Mouse (Mus musculus) heart, postnatal 0 days (tissue): ENCODE results near the gene Ifi27. TPM values are rescaled to one million over a fixed set of nuclear protein-coding genes. Genes with fewer than 3 reads are reported as not detected.

Source experiments
- ATAC-seq: fragments of 200-750 bp; cut with Nextera tagmentation; 2 replicates; pipeline ENCODE4 v1.8.0; 2017; ENCODE audit warnings: low read depth, moderate number of reproducible peaks, moderate library complexity; ENCODE audit not compliant: insufficient read depth
- DNase-seq: peaks from one replicate; pipeline ENCODE4 v3.0.0-alpha.2; 2016; ENCODE audit warnings: low spot score
- H3K27ac ChIP-seq: fragments of 300-500 bp; sonication (generic); 2 replicates; pipeline ENCODE4 v1.5.1; 2014; ENCODE audit warnings: low read depth, mild to moderate bottlenecking
- H3K27me3 ChIP-seq: fragments of 300-500 bp; sonication (generic); 2 replicates; pipeline ENCODE4 v1.6.1; 2014; ENCODE audit warnings: low read length, mixed read lengths; ENCODE audit not compliant: control insufficient read depth, insufficient read depth
- H3K36me3 ChIP-seq: fragments of 300-500 bp; sonication (generic); replicated peaks from 2 replicates; pipeline ENCODE4 v1.6.1; 2014; ENCODE audit warnings: low read length, mixed read lengths; ENCODE audit not compliant: control insufficient read depth, insufficient read depth
- H3K4me1 ChIP-seq: fragments of 300-500 bp; sonication (generic); 2 replicates; pipeline ENCODE4 v1.6.1; 2014; ENCODE audit warnings: antibody characterized with exemption; ENCODE audit not compliant: control insufficient read depth, insufficient read depth
- H3K4me2 ChIP-seq: fragments of 300-500 bp; sonication (generic); 2 replicates; pipeline ENCODE4 v1.6.1; 2014; ENCODE audit warnings: low read depth, mild to moderate bottlenecking, low read length, moderate library complexity
- H3K4me3 ChIP-seq: fragments of 300-500 bp; sonication (generic); 2 replicates; pipeline ENCODE4 v1.5.1; 2014; ENCODE audit warnings: low read depth, low read length
- H3K9ac ChIP-seq: fragments of 300-500 bp; sonication (generic); replicated peaks from 2 replicates; pipeline ENCODE4 v1.6.1; 2014; ENCODE audit warnings: low read depth, low read length, mixed read lengths
- H3K9me3 ChIP-seq: fragments of 300-500 bp; sonication (generic); replicated peaks from 2 replicates; pipeline ENCODE4 v1.6.1; 2016; ENCODE audit warnings: low read length; ENCODE audit not compliant: control insufficient read depth
- CTCF ChIP-seq: IDR thresholded peaks from 2 replicates; pipeline ENCODE4 v1.5.1; 2016; ENCODE audit warnings: antibody characterized with exemption, control low read depth, low read depth
- EP300 ChIP-seq: IDR thresholded peaks from 2 replicates; pipeline ENCODE4 v1.6.1; 2016; ENCODE audit warnings: antibody characterized with exemption, low read depth
- WGBS: fragments of 180-500 bp; shearing (Covaris S2); extraction: QIAGEN DNeasy Blood & Tissue Kit; methylation state at CpG from one replicate; pipeline ENCODE4 v1.1.7; 2014; 5-methylcytosine and 5-hydroxymethylcytosine counted together
- polyA plus RNA-seq: library from polyadenylated mRNA; unstranded; fragments of >200 nt; fragmentation: Nextera tagmentation; extraction: Ambion mirVana; gene quantifications from 2 replicates; pipeline ENCODE4 v1.2.1, GENCODE M21; 2015
- total RNA-seq: library from RNA; depleted of rRNA; stranded (reverse); fragments of >200 nt; gene quantifications from 2 replicates; pipeline ENCODE4 v1.2.3, GENCODE M21; 2014; ENCODE audit warnings: low replicate concordance; rRNA removed

Gene Ifi27
- 39.5 and 47.2 TPM in 2 replicates for total RNA-seq
- polyA plus RNA-seq: 30.4 and 30.8 TPM in 2 replicates

- Histone ChIP-seq H3K36me3 (no peaks in the 10 kb centered on the region), H3K27ac (peak within 1 kb of the TSS; percentile 86)
These were observed at the start of gene Ifi27 for GRCm38 (mm10) chr12:103433986-103434731. Gene Ifi27 (plus strand): TSS chr12:103434211.

GRCm38 (mm10) chr12:103388505-103389347, 45.3 kb upstream of the Ifi27 start, which contains the start of gene Otub2:
Gene Otub2 (plus strand): TSS chr12:103388682.
- Histone ChIP-seq H3K4me1 (peaks cover 13% of the 10 kb centered on the region), H3K4me3 (peak within 1 kb of the TSS; percentile 63), H3K36me3 (no peaks in the 10 kb centered on the region), H3K4me2 (peak within 1 kb of the TSS; percentile 66), H3K9ac (peak within 1 kb of the TSS; percentile 75), H3K9me3 (no peaks in the 10 kb centered on the region), H3K27ac (peak within 1 kb of the TSS; percentile 56), H3K27me3 (no peaks in the 10 kb centered on the region)
- no peak for TF ChIP-seq EP300
- TF ChIP-seq CTCF: no peak
- under 1% methylated on average over 58 of the region's 58 CpGs for WGBS
- peak; percentile 97 for DNase-seq
- ATAC-seq: peak; percentile 99

More at GRCm38 (mm10) chr12:103433986-103434731, at the start of gene Ifi27:
- DNase-seq (peak; percentile 85), ATAC-seq (peak; percentile 95)
- Histone ChIP-seq H3K4me2 (peak within 1 kb of the TSS; percentile 42), H3K9me3 (no peaks in the 10 kb centered on the region), H3K9ac (no peak within 1 kb of the TSS), H3K4me1 (0 out of 2 replicates have a peak, but pooled peaks cover 5% of the 10 kb centered on the region), H3K4me3 (peak within 1 kb of the TSS; percentile 26), H3K27me3 (no peaks in the 10 kb centered on the region)
- WGBS: 38% methylated on average over 8 of the region's 8 CpGs
- no peak for TF ChIP-seq EP300
- TF ChIP-seq CTCF: no peak

DNA sequence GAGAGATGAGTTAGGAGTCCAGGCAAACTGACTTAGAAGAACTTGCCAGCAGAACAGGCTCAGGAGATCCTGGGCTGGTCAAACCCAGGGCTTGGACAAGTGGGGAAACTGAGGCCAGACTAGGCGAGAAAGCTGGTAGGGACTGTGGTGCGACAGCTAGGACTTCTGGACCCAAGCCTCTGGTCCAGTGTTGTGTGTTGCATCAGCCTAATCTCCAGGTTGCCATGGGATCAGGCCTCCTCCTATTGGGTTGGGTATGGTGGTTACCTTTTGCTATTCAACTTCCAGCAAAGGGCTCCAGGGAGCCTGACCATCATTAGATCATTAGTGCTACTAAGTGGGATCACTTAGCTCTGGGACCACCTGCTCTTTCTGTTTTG, 44.7 kb upstream of the Ifi27 start:
- Histone ChIP-seq H3K4me3 (peak overlapping the region; percentile 63), H3K9me3 (no peaks in the 10 kb centered on the region), H3K27ac (no peak overlapping the region), H3K9ac (peak overlapping the region; percentile 75; the same call in 1 of the 2 replicates), H3K36me3 (no peaks in the 10 kb centered on the region), H3K4me2 (peak overlapping the region; percentile 66), H3K4me1 (peaks cover 13% of the 10 kb centered on the region), H3K27me3 (no peaks in the 10 kb centered on the region)
- no peak for ATAC-seq
- TF ChIP-seq CTCF (no peak), EP300 (no peak)
- WGBS: 89% methylated on average over 2 of the region's 2 CpGs
- no peak for DNase-seq

DNA sequence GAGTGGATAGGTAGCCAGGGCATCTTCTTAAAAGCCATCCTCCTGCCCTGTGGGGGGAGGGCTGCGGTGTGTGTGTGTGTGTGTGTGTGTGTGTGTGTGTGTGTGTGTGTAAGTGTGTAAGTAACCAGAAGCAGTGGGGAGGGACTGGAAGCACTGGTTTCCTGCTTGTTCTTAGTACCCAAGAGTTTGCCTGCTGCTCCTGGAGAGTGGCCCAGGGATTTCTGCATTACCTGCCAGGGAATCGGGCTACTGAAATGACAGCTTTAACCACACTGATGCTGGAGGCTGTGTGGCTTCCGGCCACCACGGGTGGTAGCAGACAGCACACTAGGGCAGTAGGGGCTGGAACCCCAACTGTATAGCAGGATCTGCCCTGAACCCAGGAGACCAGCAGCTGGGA, 44.0 kb upstream of the Ifi27 start:
- H3K9ac ChIP-seq: no peak overlapping the region

DNA sequence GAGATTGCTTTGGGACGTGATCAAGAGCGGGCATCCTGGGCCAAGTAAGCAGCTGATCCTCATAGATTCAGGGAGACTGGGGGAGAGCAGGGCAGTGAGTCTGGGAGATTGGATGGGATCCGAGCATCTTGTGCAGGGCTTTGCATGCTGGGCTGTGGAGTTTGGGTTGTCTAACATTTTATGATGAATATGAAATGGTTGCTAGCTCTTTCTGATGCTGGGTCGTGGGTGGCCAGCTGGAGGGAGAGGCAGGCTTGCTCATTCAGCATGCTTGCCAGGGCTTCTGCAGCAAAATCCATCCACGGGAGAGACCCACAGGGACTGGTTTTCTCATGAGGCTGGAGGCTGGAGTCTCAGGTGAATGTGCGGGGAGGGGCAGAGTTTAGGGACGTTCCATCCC, 42.9 kb upstream of the Ifi27 start:
- no peak for DNase-seq
- H3K9me3 ChIP-seq: no peaks in the 10 kb centered on the region
- no peak overlapping the region; the same call in 1 of the 2 replicates for H3K4me2 ChIP-seq
- no peaks in the 10 kb centered on the region for H3K27me3 ChIP-seq
- H3K27ac ChIP-seq: no peak overlapping the region
- no peak overlapping the region for H3K4me3 ChIP-seq
- ATAC-seq: no peak
- TF ChIP-seq CTCF (no peak), EP300 (no peak)
- peaks cover 13% of the 10 kb centered on the region for H3K4me1 ChIP-seq
- no peaks in the 10 kb centered on the region for H3K36me3 ChIP-seq
- 0 out of 2 replicates have a peak overlapping the region, but pooled peaks have one; percentile 30 for H3K9ac ChIP-seq
- 56% methylated on average over 7 of the region's 7 CpGs for WGBS

More for the DNA sequence above, 44.0 kb upstream of the Ifi27 start:
- DNase-seq (no peak), ATAC-seq (no peak)
- Histone ChIP-seq H3K4me1 (peaks cover 13% of the 10 kb centered on the region), H3K4me2 (no peak overlapping the region), H3K4me3 (no peak overlapping the region), H3K36me3 (no peaks in the 10 kb centered on the region), H3K27ac (no peak overlapping the region), H3K9me3 (no peaks in the 10 kb centered on the region), H3K27me3 (no peaks in the 10 kb centered on the region)
- 67% methylated on average over 4 of the region's 4 CpGs for WGBS
- TF ChIP-seq EP300 (no peak), CTCF (no peak)
